Mouse (Mus musculus) heart, embryonic 14.5 days (tissue): ENCODE results near the gene Fzd1. TPM values are rescaled to one million over a fixed set of nuclear protein-coding genes. Genes with fewer than 3 reads are reported as not detected.

Source experiments
- ATAC-seq: fragments of 200-750 bp; cut with Nextera tagmentation; 2 replicates; pipeline ENCODE4 v1.8.0; 2017; ENCODE audit warnings: low read depth, moderate TSS enrichment; ENCODE audit not compliant: insufficient number of reproducible peaks, insufficient read depth, low FRiP score
- H3K27ac ChIP-seq, 2 experiments: fragments of 200-500 bp in 1 of 2; fragments of 300-500 bp in 1 of 2; sonication (generic) in 1 of 2; replicated peaks in 1 of 2; 2 replicates each; pipeline ENCODE4 v1.5.1; 2012 to 2014; ENCODE audit warnings: low read depth in 2 of 2, low read length in 2 of 2, control low read depth in 1 of 2, mild to moderate bottlenecking in 1 of 2, mixed read lengths in 1 of 2; ENCODE audit not compliant: control insufficient read depth in 1 of 2, insufficient read depth in 1 of 2
- H3K27me3 ChIP-seq: fragments of 300-500 bp; sonication (generic); 2 replicates; pipeline ENCODE4 v1.6.1; 2014; ENCODE audit warnings: mild to moderate bottlenecking, low read length, control low read depth; ENCODE audit not compliant: control insufficient read depth, insufficient read depth
- H3K36me3 ChIP-seq: fragments of 300-500 bp; sonication (generic); 2 replicates; pipeline ENCODE4 v1.6.1; 2014; ENCODE audit warnings: mild to moderate bottlenecking, control low read depth, low read length, mixed read lengths; ENCODE audit not compliant: control insufficient read depth, insufficient read depth
- H3K4me1 ChIP-seq, 2 experiments: fragments of 200-500 bp in 1 of 2; fragments of 300-500 bp in 1 of 2; sonication (generic) in 1 of 2; 2 replicates each; pipeline ENCODE4 v1.6.1; 2012 to 2014; ENCODE audit warnings: low read length in 2 of 2, control low read depth in 1 of 2, mixed read lengths in 1 of 2; ENCODE audit not compliant: control insufficient read depth in 2 of 2, insufficient read depth in 2 of 2
- H3K4me2 ChIP-seq: fragments of 300-500 bp; sonication (generic); 2 replicates; pipeline ENCODE4 v1.6.1; 2014; ENCODE audit warnings: mild to moderate bottlenecking, low read length
- H3K4me3 ChIP-seq, 2 experiments: fragments of 200-500 bp in 1 of 2; fragments of 300-500 bp in 1 of 2; sonication (generic) in 1 of 2; 2 replicates each; pipeline ENCODE4 v1.5.1; 2012 to 2014; ENCODE audit warnings: low read length in 2 of 2, mild to moderate bottlenecking in 2 of 2, control low read depth in 1 of 2, low read depth in 1 of 2, moderate library complexity in 1 of 2; ENCODE audit not compliant: control insufficient read depth in 1 of 2, insufficient read depth in 1 of 2
- H3K9ac ChIP-seq: fragments of 300-500 bp; sonication (generic); 2 replicates; pipeline ENCODE4 v1.6.1; 2014; ENCODE audit warnings: mild to moderate bottlenecking, low read length
- H3K9me3 ChIP-seq: fragments of 300-500 bp; sonication (generic); 2 replicates; pipeline ENCODE4 v1.6.1; 2016; ENCODE audit warnings: low read length, control low read depth; ENCODE audit not compliant: control insufficient read depth
- WGBS: fragments of 180-500 bp; shearing (Covaris S2); extraction: QIAGEN DNeasy Blood & Tissue Kit; methylation state at CpG from one replicate; pipeline ENCODE4 v1.1.7; 2014; 5-methylcytosine and 5-hydroxymethylcytosine counted together
- microRNA-seq: library from miRNA; unstranded; fragments of <30 nt; microRNA quantifications from one replicate; pipeline ENCODE4, GENCODE M21; 2016
- polyA plus RNA-seq: library from polyadenylated mRNA; unstranded; fragments of >200 nt; fragmentation: Nextera tagmentation; extraction: Ambion mirVana; gene quantifications from 2 replicates; pipeline ENCODE4 v1.2.1, GENCODE M21; 2014

Gene Fzd1
- polyA plus RNA-seq, 1 experiment from 2014 or later: 20.7 TPM

DNA sequence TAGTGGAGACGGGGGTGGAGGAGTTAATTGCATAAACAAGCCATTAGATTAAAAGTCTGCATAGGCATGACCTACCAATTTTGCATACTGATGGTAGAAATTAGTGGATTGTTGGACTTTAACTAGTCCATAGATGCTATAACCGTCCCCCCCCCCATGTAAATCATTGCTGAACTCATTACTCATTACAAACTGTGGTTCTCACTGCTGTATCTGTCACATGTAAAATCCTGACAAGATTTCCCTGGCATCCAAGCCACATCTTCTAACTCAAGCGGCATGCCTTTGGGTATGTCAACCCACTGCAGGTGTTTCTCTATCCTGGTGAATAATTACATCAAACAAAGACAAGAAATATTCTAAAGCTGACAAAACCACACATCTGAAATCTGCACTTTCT lies 26.8 kb downstream of the Fzd1 start:
- Histone ChIP-seq H3K9me3 (no peaks in the 10 kb centered on the region), H3K9ac (no peak overlapping the region), H3K36me3 (no peaks in the 10 kb centered on the region), H3K27ac (no peak overlapping the region), H3K27me3 (no peaks in the 10 kb centered on the region), H3K4me1 (peaks cover 7 to 12% of the 10 kb centered on the region in 2 experiments), H3K4me2 (no peak overlapping the region), H3K4me3 (no peak overlapping the region)
- no peak for ATAC-seq
- 87% methylated on average over 3 of the region's 3 CpGs for WGBS

Small RNA genes lying within 50 kb of the gene (microRNA-seq; reads per million reads assigned to microRNA genes)
- gene Gm44483: not detected
